Mouse (Mus musculus) lung, postnatal 0 days (tissue): Measurements from ENCODE around the gene Itprip. TPM values are rescaled to one million over a fixed set of nuclear protein-coding genes. Genes with fewer than 3 reads are reported as not detected.
A peak's percentile ranks its signal among the peaks of the same experiment; 100 is the strongest.

ENCODE experiments used
- ATAC-seq: fragments of 200-750 bp; cut with Nextera tagmentation; 2 replicates; pipeline ENCODE4 v1.8.0; 2017; ENCODE audit warnings: moderate library complexity
- DNase-seq: peaks from one replicate; pipeline ENCODE4 v3.0.0-alpha.2; 2016; ENCODE audit warnings: low spot score
- H3K27ac ChIP-seq: fragments of 300-500 bp; sonication (generic); 2 replicates; pipeline ENCODE4 v1.5.1; 2014; ENCODE audit warnings: antibody characterized with exemption, mild to moderate bottlenecking, low read length, mixed read lengths
- H3K27me3 ChIP-seq: fragments of 300-500 bp; sonication (generic); replicated peaks from 2 replicates; pipeline ENCODE4 v1.6.1; 2014; ENCODE audit warnings: low read length, mixed read lengths; ENCODE audit not compliant: insufficient read depth
- H3K36me3 ChIP-seq: fragments of 300-500 bp; sonication (generic); 2 replicates; pipeline ENCODE4 v1.6.1; 2014; ENCODE audit warnings: low read length, mixed read lengths; ENCODE audit not compliant: insufficient read depth
- H3K4me1 ChIP-seq: fragments of 300-500 bp; sonication (generic); 2 replicates; pipeline ENCODE4 v1.6.1; 2014; ENCODE audit warnings: antibody characterized with exemption, low read depth, low read length, mixed read lengths; ENCODE audit not compliant: insufficient read depth
- H3K4me2 ChIP-seq: fragments of 300-500 bp; sonication (generic); replicated peaks from 2 replicates; pipeline ENCODE4 v1.6.1; 2014; ENCODE audit warnings: low read depth, mild to moderate bottlenecking, low read length, moderate library complexity, mixed read lengths
- H3K4me3 ChIP-seq: fragments of 300-500 bp; sonication (generic); 2 replicates; pipeline ENCODE4 v1.5.1; 2014; ENCODE audit warnings: low read depth, low read length
- H3K9ac ChIP-seq: fragments of 300-500 bp; sonication (generic); replicated peaks from 2 replicates; pipeline ENCODE4 v1.6.1; 2014; ENCODE audit warnings: low read depth, mild to moderate bottlenecking
- H3K9me3 ChIP-seq: fragments of 300-500 bp; sonication (generic); 2 replicates; pipeline ENCODE4 v1.6.1; 2016; ENCODE audit warnings: low read length, mixed read lengths
- CTCF ChIP-seq: IDR thresholded peaks from 2 replicates; pipeline ENCODE4 v1.5.1; 2016; ENCODE audit warnings: antibody characterized with exemption, mild to moderate bottlenecking
- EP300 ChIP-seq: IDR thresholded peaks from 2 replicates; pipeline ENCODE4 v1.6.1; 2016; ENCODE audit warnings: antibody characterized with exemption, mild to moderate bottlenecking, control low read depth
- WGBS: fragments of 180-500 bp; shearing (Covaris S2); extraction: QIAGEN DNeasy Blood & Tissue Kit; methylation state at CpG from one replicate; pipeline ENCODE4 v1.1.7; 2014; 5-methylcytosine and 5-hydroxymethylcytosine counted together
- polyA plus RNA-seq: library from polyadenylated mRNA; unstranded; fragments of >200 nt; fragmentation: Nextera tagmentation; extraction: Ambion mirVana; gene quantifications from 2 replicates; pipeline ENCODE4 v1.2.1, GENCODE M21; 2015

Gene Itprip
- polyA plus RNA-seq, 1 experiment from 2014 or later, result 15.6 TPM

- no peak for ATAC-seq
- Histone ChIP-seq H3K9ac (peak overlapping the region; percentile 72), H3K4me2 (peak overlapping the region; percentile 83), H3K9me3 (no peaks in the 10 kb centered on the region), H3K27me3 (no peaks in the 10 kb centered on the region), H3K4me3 (peak overlapping the region; percentile 89), H3K36me3 (no peaks in the 10 kb centered on the region), H3K27ac (peak overlapping the region; percentile 99; the same call in 1 of the 2 replicates), H3K4me1 (peaks cover 13% of the 10 kb centered on the region; the same call in 1 of the 2 replicates)
- WGBS, result 13% methylated on average over 9 of the region's 9 CpGs
- no peak for DNase-seq
- TF ChIP-seq EP300, result peak; percentile 26; the same call in 1 of the 2 replicates
- no peak for TF ChIP-seq CTCF
These were observed 1.1 kb downstream of the Itprip start for GRCm38 (mm10) chr19:47918016-47918415.

DNA sequence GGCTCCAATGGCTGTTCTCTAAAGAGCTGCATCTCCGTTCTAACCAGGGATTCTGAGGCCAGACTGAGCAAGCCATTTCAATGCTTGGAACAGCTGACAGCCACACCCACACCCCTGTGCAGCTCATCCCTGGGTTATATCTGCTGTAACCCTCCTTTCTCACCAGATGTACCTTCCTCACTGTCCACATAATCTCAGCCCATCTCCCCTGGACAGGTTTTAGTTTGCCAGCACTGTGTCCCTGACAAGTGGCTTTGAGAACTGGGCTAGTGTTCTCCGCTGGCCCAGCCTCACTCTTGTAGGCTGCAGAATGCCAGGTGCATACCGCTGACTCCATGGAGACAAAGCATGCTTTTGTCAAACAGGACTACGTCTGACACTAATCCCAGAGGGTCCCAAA lies 1.7 kb downstream of the Itprip start:
- peaks cover 13% of the 10 kb centered on the region; the same call in 1 of the 2 replicates for H3K4me1 ChIP-seq
- DNase-seq (no peak), ATAC-seq (no peak)
- H3K36me3 ChIP-seq, result no peaks in the 10 kb centered on the region
- H3K4me3 ChIP-seq, result peak overlapping the region; percentile 89
- 41% methylated on average over 4 of the region's 4 CpGs for WGBS
- H3K27ac ChIP-seq, result no peak overlapping the region
- H3K9ac ChIP-seq, result no peak overlapping the region
- H3K27me3 ChIP-seq, result no peaks in the 10 kb centered on the region
- no peaks in the 10 kb centered on the region for H3K9me3 ChIP-seq
- H3K4me2 ChIP-seq, result peak overlapping the region; percentile 83
- TF ChIP-seq CTCF (no peak), EP300 (no peak)

- no peak for TF ChIP-seq EP300
- TF ChIP-seq CTCF, result no peak
- H3K4me1 ChIP-seq, result peaks cover 9% of the 10 kb centered on the region; the same call in 1 of the 2 replicates
- no peaks in the 10 kb centered on the region for H3K9me3 ChIP-seq
- H3K9ac ChIP-seq, result no peak overlapping the region
- no peak overlapping the region for H3K27ac ChIP-seq
- DNase-seq (no peak), ATAC-seq (no peak)
- 72% methylated on average over 4 of the region's 4 CpGs for WGBS
- no peak overlapping the region for H3K4me2 ChIP-seq
- no peaks in the 10 kb centered on the region for H3K27me3 ChIP-seq
- no peaks in the 10 kb centered on the region for H3K36me3 ChIP-seq
- H3K4me3 ChIP-seq, result no peak overlapping the region
These were observed 3.8 kb downstream of the Itprip start for GRCm38 (mm10) chr19:47915251-47915650.

GRCm38 (mm10) chr19:47914191-47914590 lies 4.9 kb downstream of the Itprip start:
- no peak for ATAC-seq
- peaks cover 9% of the 10 kb centered on the region; the same call in 1 of the 2 replicates for H3K4me1 ChIP-seq
- TF ChIP-seq EP300, result no peak
- TF ChIP-seq CTCF, result no peak

GRCm38 (mm10) chr19:47913344-47913743 lies 5.8 kb downstream of the Itprip start:
- peaks cover 12% of the 10 kb centered on the region for H3K4me1 ChIP-seq
- TF ChIP-seq CTCF (no peak), EP300 (no peak)
- H3K27me3 ChIP-seq, result no peaks in the 10 kb centered on the region
- no peak overlapping the region for H3K4me2 ChIP-seq
- H3K27ac ChIP-seq, result no peak overlapping the region
- H3K36me3 ChIP-seq, result no peaks in the 10 kb centered on the region
- no peak overlapping the region for H3K9ac ChIP-seq
- 92% methylated on average over 7 of the region's 7 CpGs for WGBS
- H3K9me3 ChIP-seq, result no peaks in the 10 kb centered on the region
- no peak overlapping the region for H3K4me3 ChIP-seq
- ATAC-seq (no peak), DNase-seq (no peak)

More at GRCm38 (mm10) chr19:47914191-47914590, 4.9 kb downstream of the Itprip start:
- WGBS, result 86% methylated on average over 4 of the region's 4 CpGs
- no peak overlapping the region for H3K4me2 ChIP-seq
- H3K36me3 ChIP-seq, result no peaks in the 10 kb centered on the region
- no peak overlapping the region for H3K4me3 ChIP-seq
- no peaks in the 10 kb centered on the region for H3K9me3 ChIP-seq
- no peak for DNase-seq
- no peaks in the 10 kb centered on the region for H3K27me3 ChIP-seq
- H3K9ac ChIP-seq, result no peak overlapping the region
- no peak overlapping the region for H3K27ac ChIP-seq

DNA sequence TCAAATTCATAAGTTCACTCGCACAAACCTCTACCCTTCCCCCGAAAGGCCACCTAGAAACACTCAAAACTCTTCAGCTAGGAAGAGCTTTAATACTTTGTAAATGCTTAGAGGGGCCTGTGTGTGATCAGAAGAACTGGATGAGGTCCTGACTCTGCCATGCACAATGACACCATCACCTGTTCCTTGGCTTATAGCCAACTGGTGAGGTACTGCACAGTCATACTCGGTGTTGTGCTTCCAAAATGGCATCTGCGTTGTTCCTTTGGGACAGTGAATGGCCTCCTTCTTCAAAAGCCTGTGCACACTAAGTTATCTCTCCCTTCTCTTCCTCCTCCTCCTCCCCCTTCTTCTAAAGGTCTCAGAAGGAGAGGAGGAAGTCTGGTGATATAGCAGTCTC lies 8.3 kb downstream of the Itprip start:
- no peak for DNase-seq
- no peak overlapping the region for H3K27ac ChIP-seq
- ATAC-seq, result no peak
- H3K9ac ChIP-seq, result no peak overlapping the region
- TF ChIP-seq CTCF (no peak), EP300 (no peak)
- no peaks in the 10 kb centered on the region for H3K36me3 ChIP-seq
- no peak overlapping the region for H3K4me2 ChIP-seq
- H3K4me3 ChIP-seq, result no peak overlapping the region
- no peaks in the 10 kb centered on the region for H3K27me3 ChIP-seq
- no peaks in the 10 kb centered on the region for H3K9me3 ChIP-seq
- H3K4me1 ChIP-seq, result peaks cover 3% of the 10 kb centered on the region
- WGBS, result 72% methylated on average over 4 of the region's 4 CpGs

DNA sequence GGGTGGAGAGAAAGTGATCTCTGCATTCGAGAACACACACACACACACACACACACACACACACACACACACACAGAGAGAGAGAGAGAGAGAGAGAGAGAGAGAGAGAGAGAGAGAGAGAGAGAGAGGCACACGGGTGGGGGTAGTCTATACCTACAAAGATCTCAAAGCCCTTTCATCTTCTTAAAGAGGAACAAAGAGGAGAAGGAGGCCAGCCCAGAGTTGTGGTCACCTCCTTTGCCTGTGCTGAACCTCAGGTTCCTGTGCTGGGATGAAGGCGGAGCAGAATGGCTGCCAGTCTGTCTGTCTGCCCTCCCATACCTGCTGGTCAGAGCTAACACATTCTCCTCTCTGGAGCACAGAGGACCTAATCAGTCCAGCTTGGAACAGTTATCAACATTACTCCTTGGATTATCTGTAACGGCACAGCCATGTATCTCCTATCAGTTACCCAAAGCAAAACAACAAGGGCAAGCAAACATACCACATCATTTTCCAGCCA lies 8.9 kb downstream of the Itprip start:
- no peak overlapping the region for H3K9ac ChIP-seq

More for the DNA sequence above, 8.9 kb downstream of the Itprip start:
- no peak overlapping the region for H3K27ac ChIP-seq
- no peak for DNase-seq
- no peaks in the 10 kb centered on the region for H3K36me3 ChIP-seq
- no peaks in the 10 kb centered on the region for H3K27me3 ChIP-seq
- H3K4me3 ChIP-seq, result no peak overlapping the region
- peaks cover 3% of the 10 kb centered on the region for H3K4me1 ChIP-seq
- TF ChIP-seq EP300 (no peak), CTCF (no peak)
- peak overlapping the region; percentile 39; the same call in 1 of the 2 replicates for H3K4me2 ChIP-seq
- WGBS, result 48% methylated on average over 3 of the region's 4 CpGs
- H3K9me3 ChIP-seq, result no peaks in the 10 kb centered on the region
- no peak for ATAC-seq
